Mouse (Mus musculus) gastrocnemius, adult 18-20 months (tissue): ENCODE measurements around the gene Zfhx3. TPM values are rescaled to one million over a fixed set of nuclear protein-coding genes. Genes with fewer than 3 reads are reported as not detected.
A peak's percentile ranks its signal among the peaks of the same experiment; 100 is the strongest.

ENCODE experiments used
- DNase-seq: peaks from one replicate; pipeline ENCODE4 v3.0.0; 2021; ENCODE audit warnings: low spot score
- total RNA-seq, 2 experiments: library from RNA; stranded (reverse); gene quantifications; 2 replicates each; pipeline ENCODE4 v1.2.3; 2021

Gene Zfhx3
- total RNA-seq, 2 experiments from 2014 or later: 16.8 to 19.0 TPM

GRCm38 (mm10) chr8:108698101-108698660 is 755.7 kb downstream of the Zfhx3 start:
- no peak for DNase-seq

GRCm38 (mm10) chr8:108699011-108699410 is 756.6 kb downstream of the Zfhx3 start:
- no peak for DNase-seq

- DNase-seq: no peak
Measured at GRCm38 (mm10) chr8:108699454-108700345, 757.3 kb downstream of the Zfhx3 start.

- no peak for DNase-seq
Measured at GRCm38 (mm10) chr8:108701381-108702175, 759.1 kb downstream of the Zfhx3 start.

GRCm38 (mm10) chr8:108702201-108702600 is 759.8 kb downstream of the Zfhx3 start:
- DNase-seq: no peak

- no peak for DNase-seq
Measured at GRCm38 (mm10) chr8:108705751-108706150, 763.3 kb downstream of the Zfhx3 start.

- no peak for DNase-seq
Measured at GRCm38 (mm10) chr8:108706491-108706847, 764.0 kb downstream of the Zfhx3 start.

- DNase-seq: no peak
Measured at GRCm38 (mm10) chr8:108706848-108707541, 764.6 kb downstream of the Zfhx3 start.

GRCm38 (mm10) chr8:108707576-108708281 is 765.3 kb downstream of the Zfhx3 start:
- no peak for DNase-seq

GRCm38 (mm10) chr8:108708833-108709387 is 766.5 kb downstream of the Zfhx3 start:
- DNase-seq: no peak

- DNase-seq: no peak
Measured at GRCm38 (mm10) chr8:108709441-108709840, 767.0 kb downstream of the Zfhx3 start.

GRCm38 (mm10) chr8:108709928-108710606 is 767.6 kb downstream of the Zfhx3 start:
- no peak for DNase-seq

- DNase-seq: no peak
Measured at GRCm38 (mm10) chr8:108710607-108711489, 768.4 kb downstream of the Zfhx3 start.

GRCm38 (mm10) chr8:108711490-108711793 is 769.0 kb downstream of the Zfhx3 start:
- DNase-seq: no peak

- DNase-seq: peak; percentile 40
Measured at GRCm38 (mm10) chr8:108712001-108712411, 769.6 kb downstream of the Zfhx3 start.

- DNase-seq: no peak
Measured at GRCm38 (mm10) chr8:108712607-108713006, 770.2 kb downstream of the Zfhx3 start.

- DNase-seq: no peak
Measured at GRCm38 (mm10) chr8:108713346-108714142, 771.1 kb downstream of the Zfhx3 start.

GRCm38 (mm10) chr8:108714143-108714635 is 771.7 kb downstream of the Zfhx3 start:
- peak; percentile 38 for DNase-seq
